Mouse (Mus musculus) forebrain, postnatal 0 days (tissue): ENCODE results near the gene Foxa2. TPM values are rescaled to one million over a fixed set of nuclear protein-coding genes. Genes with fewer than 3 reads are reported as not detected.

ENCODE experiments used
- ATAC-seq: fragments of 200-750 bp; cut with Nextera tagmentation; 2 replicates; pipeline ENCODE4 v1.8.0; 2017; ENCODE audit warnings: mild to moderate bottlenecking, moderate library complexity
- DNase-seq: peaks from one replicate; pipeline ENCODE4 v3.0.0-alpha.2; 2015
- H3K27ac ChIP-seq: fragments of 300-500 bp; sonication (generic); 2 replicates; pipeline ENCODE4 v1.5.1; 2014; ENCODE audit warnings: low read depth, mild to moderate bottlenecking, antibody characterized with exemption, low read length, moderate library complexity, mixed read lengths
- H3K27me3 ChIP-seq: fragments of 300-500 bp; sonication (generic); 2 replicates; pipeline ENCODE4 v1.6.1; 2014; ENCODE audit warnings: mild to moderate bottlenecking, low read length, mixed read lengths; ENCODE audit not compliant: insufficient read depth
- H3K36me3 ChIP-seq: fragments of 300-500 bp; sonication (generic); 2 replicates; pipeline ENCODE4 v1.6.1; 2014; ENCODE audit warnings: mild to moderate bottlenecking, moderate library complexity; ENCODE audit not compliant: insufficient read depth
- H3K4me1 ChIP-seq: fragments of 300-500 bp; sonication (generic); 2 replicates; pipeline ENCODE4 v1.6.1; 2014; ENCODE audit warnings: antibody characterized with exemption; ENCODE audit not compliant: insufficient read depth
- H3K4me2 ChIP-seq: fragments of 300-500 bp; sonication (generic); 2 replicates; pipeline ENCODE4 v1.6.1; 2014; ENCODE audit warnings: low read depth, mild to moderate bottlenecking, moderate library complexity
- H3K4me3 ChIP-seq: fragments of 300-500 bp; sonication (generic); 2 replicates; pipeline ENCODE4 v1.5.1; 2014; ENCODE audit warnings: low read depth, low read length, mixed read lengths
- H3K9ac ChIP-seq: fragments of 300-500 bp; sonication (generic); 2 replicates; pipeline ENCODE4 v1.6.1; 2014; ENCODE audit warnings: mild to moderate bottlenecking
- H3K9me3 ChIP-seq: fragments of 300-500 bp; sonication (generic); 2 replicates; pipeline ENCODE4 v1.6.1; 2016; ENCODE audit warnings: low read length
- CTCF ChIP-seq: sonication (generic); IDR thresholded peaks from 2 replicates; pipeline ENCODE4 v1.5.1; 2016; ENCODE audit warnings: antibody characterized with exemption, control low read depth, low read depth
- WGBS: fragments of 180-500 bp; shearing (Covaris S2); extraction: QIAGEN DNeasy Blood & Tissue Kit; methylation state at CpG from one replicate; pipeline ENCODE4 v1.1.7; 2014; 5-methylcytosine and 5-hydroxymethylcytosine counted together
- polyA plus RNA-seq: library from polyadenylated mRNA; unstranded; fragments of >200 nt; fragmentation: Nextera tagmentation; extraction: Ambion mirVana; gene quantifications from 2 replicates; pipeline ENCODE4 v1.2.1, GENCODE M21; 2015
- total RNA-seq: library from RNA; depleted of rRNA; stranded (reverse); fragments of >200 nt; gene quantifications from 2 replicates; pipeline ENCODE4 v1.2.3, GENCODE M21; 2014

The Foxa2 gene
- total and polyA plus RNA-seq, 2 experiments from 2014 or later, result 0.30 to 0.48 TPM

- no peak for DNase-seq
- no peak for ATAC-seq
- Histone ChIP-seq H3K27me3 (peaks cover 97% of the 10 kb centered on the region), H3K9ac (no peak overlapping the region), H3K4me3 (no peak overlapping the region), H3K4me2 (no peak overlapping the region), H3K9me3 (no peaks in the 10 kb centered on the region), H3K36me3 (no peaks in the 10 kb centered on the region), H3K27ac (no peak overlapping the region), H3K4me1 (no peaks in the 10 kb centered on the region)
- 1% methylated on average over 42 of the region's 42 CpGs for WGBS
- TF ChIP-seq CTCF, result no peak
These were observed 8.1 kb downstream of the Foxa2 start for GRCm38 (mm10) chr2:148038366-148039310.

GRCm38 (mm10) chr2:148036611-148037160, 10.1 kb downstream of the Foxa2 start:
- 3% methylated on average over 4 of the region's 4 CpGs for WGBS
- Histone ChIP-seq H3K4me1 (no peaks in the 10 kb centered on the region), H3K4me3 (no peak overlapping the region), H3K9ac (no peak overlapping the region), H3K27ac (no peak overlapping the region), H3K4me2 (no peak overlapping the region), H3K9me3 (no peaks in the 10 kb centered on the region), H3K36me3 (no peaks in the 10 kb centered on the region), H3K27me3 (peaks cover 94% of the 10 kb centered on the region)
- ATAC-seq (no peak), DNase-seq (no peak)
- TF ChIP-seq CTCF, result no peak

DNA sequence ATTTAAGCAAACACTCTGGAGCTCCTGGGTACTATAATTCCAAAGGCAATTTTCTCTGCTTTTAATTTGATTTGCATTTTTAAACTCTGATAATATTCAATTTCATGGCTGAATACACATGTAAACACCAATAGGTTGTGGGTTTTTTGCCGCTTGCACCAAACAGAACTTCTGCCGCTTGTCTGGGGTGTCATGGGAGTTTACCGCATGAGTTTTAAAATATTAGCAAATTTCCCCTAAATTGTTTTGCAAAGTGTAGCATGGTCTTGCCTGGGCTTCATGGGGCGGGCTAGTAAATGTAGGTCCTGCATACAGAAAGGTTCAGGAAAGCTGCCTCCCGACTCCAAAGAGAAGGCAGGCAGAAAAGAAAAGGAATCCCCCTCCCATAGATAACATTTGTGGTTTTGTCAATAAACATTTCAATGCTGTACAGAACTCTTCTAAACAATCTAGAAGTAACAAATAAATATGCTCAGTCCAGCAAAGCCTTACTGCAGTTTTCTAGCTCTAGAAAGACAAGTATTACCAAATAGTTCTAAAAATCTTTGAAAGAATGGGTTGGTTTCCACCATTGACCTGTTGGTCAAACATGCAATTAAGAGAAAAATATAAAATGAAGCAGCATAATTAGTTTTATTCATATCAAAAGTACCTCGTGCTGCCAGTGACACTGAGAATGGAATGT, 15.6 kb downstream of the Foxa2 start:
- ATAC-seq (no peak), DNase-seq (no peak)
- no peak overlapping the region for H3K4me2 ChIP-seq
- no peak for TF ChIP-seq CTCF
- H3K27me3 ChIP-seq, result peaks cover 92% of the 10 kb centered on the region
- no peak overlapping the region for H3K4me3 ChIP-seq
- no peak overlapping the region for H3K9ac ChIP-seq
- H3K27ac ChIP-seq, result no peak overlapping the region
- H3K9me3 ChIP-seq, result no peaks in the 10 kb centered on the region
- H3K4me1 ChIP-seq, result no peaks in the 10 kb centered on the region
- 3% methylated on average over 6 of the region's 6 CpGs for WGBS
- H3K36me3 ChIP-seq, result no peaks in the 10 kb centered on the region

GRCm38 (mm10) chr2:148030613-148030935, 16.2 kb downstream of the Foxa2 start:
- no peak for TF ChIP-seq CTCF
- Histone ChIP-seq H3K9ac (no peak overlapping the region), H3K4me1 (no peaks in the 10 kb centered on the region), H3K4me3 (no peak overlapping the region), H3K36me3 (no peaks in the 10 kb centered on the region), H3K9me3 (no peaks in the 10 kb centered on the region), H3K27ac (no peak overlapping the region), H3K4me2 (no peak overlapping the region), H3K27me3 (peaks cover 91% of the 10 kb centered on the region)
- WGBS, result under 1% methylated on average over 11 of the region's 11 CpGs
- ATAC-seq (no peak), DNase-seq (no peak)

- no peak for DNase-seq
- Histone ChIP-seq H3K4me2 (no peak overlapping the region), H3K36me3 (no peaks in the 10 kb centered on the region), H3K27ac (no peak overlapping the region), H3K9ac (no peak overlapping the region), H3K4me1 (no peaks in the 10 kb centered on the region), H3K27me3 (peaks cover 91% of the 10 kb centered on the region), H3K9me3 (no peaks in the 10 kb centered on the region), H3K4me3 (no peak overlapping the region)
- WGBS, result 3% methylated on average over 21 of the region's 21 CpGs
- ATAC-seq, result no peak
- no peak for TF ChIP-seq CTCF
These were observed 16.8 kb downstream of the Foxa2 start for GRCm38 (mm10) chr2:148029751-148030612.

DNA sequence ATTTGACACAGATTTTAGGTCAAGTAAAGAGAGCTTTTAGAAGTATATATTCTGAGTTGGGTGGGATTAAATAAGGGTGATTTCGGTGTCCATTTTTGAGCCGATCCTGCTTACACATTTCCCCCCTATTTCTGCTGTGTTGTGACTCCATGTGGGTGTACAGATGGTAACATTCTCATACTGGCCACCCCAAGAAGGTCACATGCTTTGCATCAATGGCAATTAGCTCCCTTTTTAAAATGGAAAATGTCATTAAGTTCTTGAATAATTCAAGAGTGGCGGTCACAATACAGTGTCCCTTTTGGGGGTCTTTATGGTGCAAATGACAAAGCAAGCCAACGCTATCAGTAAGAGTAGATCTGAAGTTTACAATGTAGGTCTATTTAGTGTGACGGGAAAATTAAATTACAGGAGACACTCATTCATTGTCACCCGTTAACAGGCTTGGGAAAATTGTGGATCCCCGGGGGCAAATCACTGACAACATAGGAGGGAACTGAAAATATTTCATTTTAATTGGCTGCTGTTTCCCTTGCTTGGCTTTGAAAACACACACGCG, 17.6 kb downstream of the Foxa2 start:
- H3K4me1 ChIP-seq, result no peaks in the 10 kb centered on the region
- no peak for DNase-seq
- no peak for ATAC-seq

More for the DNA sequence above, 17.6 kb downstream of the Foxa2 start:
- H3K9me3 ChIP-seq, result no peaks in the 10 kb centered on the region
- TF ChIP-seq CTCF, result no peak
- 7% methylated on average over 9 of the region's 9 CpGs for WGBS
- no peaks in the 10 kb centered on the region for H3K36me3 ChIP-seq
- no peak overlapping the region for H3K4me3 ChIP-seq
- peaks cover 91% of the 10 kb centered on the region for H3K27me3 ChIP-seq
- no peak overlapping the region for H3K27ac ChIP-seq
- H3K4me2 ChIP-seq, result no peak overlapping the region
- no peak overlapping the region for H3K9ac ChIP-seq
